Mouse (Mus musculus) cerebellum, adult 9-11 months (tissue): Measurements from ENCODE around the gene Gjb4.

Experiments used
- DNase-seq: peaks from one replicate; pipeline ENCODE4 v3.0.0; 2022

Gjb4 gene

DNA sequence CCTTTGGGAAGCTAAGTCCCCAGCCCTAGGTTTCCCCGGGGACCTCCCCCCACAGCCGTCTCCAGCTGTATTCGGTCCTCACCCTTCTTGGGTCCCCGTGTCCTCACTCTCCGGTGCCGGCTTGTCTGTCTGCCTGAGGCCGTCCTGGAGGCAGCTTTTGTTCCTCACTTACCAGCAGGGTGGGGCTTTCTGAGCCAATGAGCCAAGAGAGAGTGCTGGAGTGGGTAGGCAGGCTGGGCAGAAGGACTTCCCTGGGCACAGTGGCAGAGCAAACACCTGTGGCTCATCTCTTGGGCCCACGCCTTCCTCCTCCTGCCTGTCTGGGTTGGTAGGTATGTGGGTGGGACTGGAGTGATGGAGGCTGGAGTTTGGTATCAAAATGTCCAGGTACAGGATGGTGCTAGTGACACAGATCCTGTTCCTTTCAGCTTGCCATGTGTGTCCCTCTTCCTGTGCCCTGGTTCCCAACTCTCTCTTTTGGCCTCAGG, at the start of gene Gjb4:
Gene Gjb4, minus strand, starts transcription at position 131 of the 488 bp plus-strand sequence.
- no peak for DNase-seq

DNA sequence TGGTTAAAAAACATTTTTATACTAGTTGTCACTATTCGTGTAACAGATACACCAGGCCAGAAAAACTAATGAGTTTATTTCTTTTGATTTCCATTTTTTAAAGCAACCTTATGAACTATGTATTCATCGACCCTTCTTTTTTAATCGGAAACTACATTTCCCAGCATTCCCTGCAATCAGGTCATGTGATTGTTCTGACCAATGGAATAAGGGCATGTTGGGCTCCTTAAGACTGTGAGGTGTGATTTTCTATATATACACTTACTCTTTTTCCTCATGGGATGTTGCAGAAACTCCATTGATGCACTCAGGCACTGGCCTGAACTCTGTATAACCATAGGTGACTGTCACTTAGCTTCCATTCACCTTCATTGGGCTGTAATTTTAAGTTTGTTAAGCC, 48.7 kb upstream of the Gjb4 start:
- no peak for DNase-seq

GRCm38 (mm10) chr4:127402166-127402565, 48.3 kb upstream of the Gjb4 start:
- DNase-seq = peak; percentile 28

- peak; percentile 89 for DNase-seq
Measured at GRCm38 (mm10) chr4:127400165-127401145, 46.6 kb upstream of the Gjb4 start.

DNA sequence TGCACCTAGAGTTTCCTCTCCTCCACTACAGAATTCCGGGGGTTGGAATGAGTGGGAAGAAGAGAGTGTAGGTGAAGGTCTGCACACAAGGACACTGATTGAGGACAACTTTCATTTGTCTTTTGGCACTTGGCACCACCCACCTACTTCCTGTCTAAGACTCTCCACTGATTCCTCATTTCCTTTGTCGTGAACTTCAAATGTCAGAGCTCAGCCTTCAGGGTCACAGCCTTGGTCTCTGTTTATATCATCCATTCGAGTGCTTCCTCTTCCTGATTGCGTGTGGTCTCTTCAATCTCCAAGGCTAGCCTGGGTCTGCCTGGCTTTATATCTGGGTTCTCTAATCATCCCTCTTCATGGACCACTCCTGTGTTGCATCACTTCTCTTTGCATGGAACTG, 41.7 kb upstream of the Gjb4 start:
- no peak for DNase-seq

DNA sequence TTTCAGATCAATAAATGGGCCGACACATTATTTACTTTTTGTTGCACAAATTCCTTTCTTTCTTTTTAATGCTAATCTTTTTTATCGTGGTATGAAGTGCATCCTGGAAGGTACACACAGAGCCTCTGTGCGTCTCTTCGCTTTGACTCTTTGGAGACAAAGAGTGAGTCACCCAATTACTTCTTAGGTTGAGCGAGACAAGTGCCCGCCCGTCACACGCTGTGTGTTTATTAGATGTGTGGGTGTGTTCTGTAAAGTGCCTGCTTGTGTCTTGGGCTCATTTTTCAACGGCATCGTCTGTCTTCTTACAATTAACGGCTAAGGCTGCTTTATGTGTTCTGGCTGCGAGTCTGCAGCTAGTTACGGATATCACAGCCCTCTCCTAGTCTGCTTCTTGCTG, 35.8 kb upstream of the Gjb4 start:
- DNase-seq = no peak

DNA sequence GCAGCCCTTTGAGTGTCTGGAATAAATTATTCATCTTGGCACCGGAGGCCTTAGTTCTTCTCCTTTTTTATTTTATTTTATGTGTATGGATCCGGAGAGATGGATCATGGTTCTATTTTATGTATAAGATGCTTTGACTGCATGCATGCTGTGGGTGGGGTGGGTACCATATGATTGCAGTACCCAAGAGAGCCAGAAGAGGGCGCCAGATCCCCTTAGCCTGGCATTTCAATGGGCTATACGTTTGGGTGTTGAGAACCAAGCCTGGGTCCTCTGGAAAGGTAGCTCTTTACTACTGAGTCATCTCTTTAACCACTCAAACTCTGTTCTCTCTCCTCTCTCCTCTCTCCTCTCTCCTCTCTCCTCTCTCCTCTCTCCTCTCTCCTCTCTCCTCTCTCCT, 23.5 kb upstream of the Gjb4 start:
- DNase-seq = no peak

DNA sequence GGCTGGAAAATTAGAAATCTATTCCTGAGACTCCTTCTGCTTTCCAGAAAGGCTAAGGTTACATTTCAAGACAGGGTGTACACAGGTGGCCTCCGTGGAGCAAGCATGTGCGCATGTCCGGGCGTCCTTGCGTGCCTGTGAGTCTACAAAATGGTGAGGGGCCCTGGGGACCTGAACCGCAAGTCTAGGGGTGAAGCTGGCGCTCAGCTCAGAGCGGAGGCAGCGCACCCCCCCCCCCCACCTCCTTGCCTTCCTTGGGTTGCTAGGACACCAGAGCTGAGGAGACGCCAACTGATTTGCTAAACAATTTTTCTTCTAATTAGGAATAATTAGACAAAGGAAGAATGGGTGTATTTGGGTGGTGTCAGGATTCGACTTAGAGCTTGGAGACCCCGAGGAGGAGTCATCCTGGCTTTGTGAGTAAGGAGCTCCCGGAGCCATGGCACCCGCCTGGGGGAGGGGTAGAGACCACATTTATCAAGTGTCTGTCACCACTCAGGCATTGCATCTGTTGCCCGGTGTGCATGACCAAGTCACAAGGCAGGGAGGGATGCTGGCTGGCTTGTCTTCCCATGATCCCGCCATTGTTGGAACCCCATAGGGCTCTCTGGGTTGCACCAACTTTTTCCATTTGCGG, 21.8 kb upstream of the Gjb4 start:
- no peak for DNase-seq

DNA sequence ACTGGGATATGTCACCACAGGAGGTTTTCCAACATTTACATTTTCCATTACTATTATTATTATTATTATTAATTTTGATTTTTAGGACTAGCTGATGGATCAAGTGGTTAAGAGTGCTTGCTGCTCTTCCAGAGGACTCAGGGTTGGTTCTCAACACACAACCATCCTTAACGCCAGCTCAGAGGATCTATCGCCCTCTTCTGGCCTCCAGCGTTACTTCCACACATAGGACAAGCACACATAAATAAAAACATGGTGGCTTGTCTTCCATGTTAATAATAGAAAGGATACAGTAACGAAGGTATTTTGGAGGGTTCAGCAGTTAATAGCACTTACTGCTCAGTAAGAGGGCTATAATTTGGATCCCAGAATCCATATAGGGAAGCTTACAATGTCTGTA, 20.8 kb upstream of the Gjb4 start:
- no peak for DNase-seq

DNA sequence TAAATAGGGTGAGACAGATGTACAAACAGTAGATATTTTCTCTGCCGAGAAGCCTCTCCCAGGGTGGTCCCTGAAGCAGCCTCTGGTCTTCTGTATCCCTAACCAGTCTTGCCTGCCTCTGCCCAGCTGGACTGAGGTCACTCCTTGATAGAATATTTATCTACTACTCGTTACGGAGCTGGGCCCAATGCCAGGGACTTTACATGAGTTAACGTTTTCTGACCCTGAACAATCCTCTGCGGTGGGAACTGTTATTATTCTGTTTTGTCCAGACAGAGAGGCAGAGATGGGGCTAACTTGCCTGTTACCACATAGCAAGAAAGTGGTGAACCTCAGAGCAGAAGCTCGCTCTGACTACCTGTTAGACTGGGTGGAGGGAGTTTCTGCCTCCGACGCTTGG, 19.6 kb upstream of the Gjb4 start:
- DNase-seq = no peak

GRCm38 (mm10) chr4:127371546-127371945, 17.7 kb upstream of the Gjb4 start:
- no peak for DNase-seq

- no peak for DNase-seq
Measured at GRCm38 (mm10) chr4:127370447-127370846, 16.6 kb upstream of the Gjb4 start.

GRCm38 (mm10) chr4:127368379-127368973, 14.6 kb upstream of the Gjb4 start:
- peak; percentile 56 for DNase-seq

GRCm38 (mm10) chr4:127365834-127366233, 12.0 kb upstream of the Gjb4 start:
- DNase-seq = no peak

DNA sequence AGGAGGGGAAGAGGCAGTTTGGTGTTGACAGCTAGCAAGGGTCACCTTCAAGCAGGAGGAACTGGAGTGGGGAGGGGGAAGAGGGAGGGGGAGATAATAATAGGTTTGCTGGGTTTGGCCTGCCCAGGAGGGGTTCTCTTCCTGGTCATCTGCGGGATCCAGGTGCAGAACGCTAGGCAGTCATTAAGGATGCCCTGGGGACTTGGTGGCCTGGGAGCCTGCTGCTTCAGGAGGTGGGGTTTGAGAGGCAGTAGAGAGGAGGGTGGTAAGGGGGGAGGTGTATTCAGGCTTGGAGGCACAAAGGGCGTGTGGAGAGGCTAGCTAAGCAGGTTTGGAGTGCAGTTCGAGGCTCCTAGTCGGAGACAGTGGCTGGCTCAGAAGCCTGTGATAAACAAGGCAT, 11.6 kb upstream of the Gjb4 start:
- DNase-seq = peak; percentile 20

DNA sequence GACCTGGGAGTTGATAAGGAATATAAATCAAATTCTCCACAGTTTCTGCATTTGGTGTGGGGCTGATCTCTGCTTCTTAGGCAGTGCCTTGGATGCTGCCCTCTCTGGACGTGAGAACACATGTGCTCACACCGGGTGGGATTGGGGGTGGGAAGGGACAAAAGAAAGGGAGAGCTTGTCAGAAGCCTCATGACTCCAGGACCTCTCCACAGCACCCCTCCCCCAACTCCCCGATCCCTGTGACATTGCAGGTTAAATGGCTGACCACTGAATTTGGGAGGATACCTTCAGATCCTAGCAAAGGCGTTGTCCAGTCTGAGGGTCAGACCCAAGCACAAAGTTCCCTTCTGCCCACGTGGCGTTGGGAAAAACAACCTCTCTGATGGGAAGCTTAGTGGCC, 10.6 kb upstream of the Gjb4 start:
- no peak for DNase-seq

DNA sequence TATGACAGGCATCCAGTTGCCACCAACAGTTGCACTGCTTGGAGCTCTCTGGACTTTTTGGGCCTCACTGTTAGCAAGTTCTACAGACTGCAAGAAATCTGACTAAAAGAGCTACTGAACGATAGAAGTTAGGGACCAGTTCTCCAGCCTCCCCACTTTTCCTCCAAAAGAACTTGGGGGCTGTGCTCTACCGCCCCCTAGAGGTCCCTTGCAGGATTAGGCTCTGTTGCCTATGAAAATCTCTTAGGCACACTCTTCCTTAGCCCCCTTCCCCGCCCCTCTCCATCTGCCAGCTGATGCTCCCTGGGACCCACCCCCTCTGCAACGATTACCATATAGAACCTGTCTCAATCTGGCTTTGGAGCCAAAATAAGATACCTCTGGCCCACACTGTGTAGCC, 9.4 kb upstream of the Gjb4 start:
- no peak for DNase-seq

- DNase-seq = no peak
Measured at GRCm38 (mm10) chr4:127362520-127362919, 8.6 kb upstream of the Gjb4 start.

DNA sequence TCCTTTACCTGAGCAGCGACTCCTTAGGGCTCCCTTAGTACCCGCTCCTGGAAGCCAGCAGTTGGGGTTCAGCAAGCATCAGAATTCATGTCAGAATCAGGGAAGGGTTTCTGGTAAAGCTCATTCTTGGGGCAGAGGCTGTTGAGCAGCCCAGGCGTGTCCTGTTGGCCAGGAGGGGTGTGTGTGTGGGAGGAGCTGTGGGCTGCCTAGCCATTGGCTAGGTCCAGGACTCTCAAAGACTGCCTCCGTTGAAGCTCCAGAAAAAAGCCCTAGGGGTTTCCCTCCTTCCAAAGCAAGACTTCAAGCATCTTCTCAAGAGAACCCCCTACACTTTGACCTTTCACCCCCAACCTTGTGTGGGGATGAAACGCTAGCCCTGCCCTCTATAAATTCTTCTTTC, 4.1 kb upstream of the Gjb4 start, which contains the start of gene Gjb5:
Gene Gjb5, minus strand, starts transcription at position 164 of the 400 bp plus-strand sequence.
- no peak for DNase-seq

- DNase-seq = no peak
Measured at GRCm38 (mm10) chr4:127354506-127355485, 915 bp upstream of the Gjb4 start.

DNA sequence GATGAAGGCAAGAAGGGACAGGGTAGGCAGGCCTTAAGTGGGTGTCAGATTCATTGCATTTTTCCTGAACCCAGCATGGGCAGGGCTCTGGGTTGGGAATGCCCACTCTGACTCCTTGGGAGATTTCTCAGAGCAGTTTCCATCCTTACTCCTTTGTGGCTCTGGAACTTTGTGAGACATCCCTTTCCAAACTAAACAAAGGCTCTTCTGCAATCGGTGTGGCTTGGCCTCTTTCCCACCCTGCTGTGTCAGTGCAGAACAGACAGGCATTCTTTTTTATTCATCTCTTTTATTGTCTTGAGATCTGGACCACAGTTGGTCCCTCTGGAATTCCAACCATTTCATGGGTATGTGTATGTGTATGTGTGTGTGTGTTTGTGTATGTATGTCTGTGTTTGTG, 1.3 kb downstream of the Gjb4 start:
- DNase-seq = no peak

- no peak for DNase-seq
Measured at GRCm38 (mm10) chr4:127349560-127350300, 4.2 kb downstream of the Gjb4 start.
